9 mouse cellular contexts compared by ENCODE assay signal in the genomic region with DNA sequence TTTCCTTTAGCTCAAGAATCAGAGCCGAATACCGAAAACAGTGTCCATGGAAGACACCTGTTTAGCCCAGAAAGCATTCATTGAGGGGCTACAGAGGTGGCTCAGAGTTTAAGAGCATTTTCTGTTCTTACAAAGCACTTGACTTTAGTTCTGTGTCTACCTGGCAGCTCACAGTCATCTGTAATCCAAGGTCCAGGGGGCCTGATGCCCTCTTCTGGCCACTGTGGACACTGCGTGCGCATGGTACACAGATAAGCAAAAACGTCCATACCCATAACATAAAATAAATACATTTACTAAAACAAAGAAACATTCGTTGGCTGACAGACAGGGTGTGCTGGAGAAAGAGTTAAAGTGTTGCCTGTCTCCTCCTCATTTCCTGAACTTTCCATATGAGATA. TPM values are rescaled to one million over a fixed set of nuclear protein-coding genes. Genes with fewer than 3 reads are reported as not detected.
DNase-seq lines count a peak whose midpoint lies in the region; ATAC-seq lines count a peak whose summit lies in the region.
"Had no signal": no experiment of that assay in that cellular context is flagged by ENCODE, and none has a peak within 500 bp of the region (broad histone marks: within the 10 kb centered on the region; RNA-seq: fewer than 3 reads in every experiment).

No protein-coding gene starts in this region.

- intact Hi-C loops in gastrocnemius, postnatal 36 days (cut with DNase I): loop anchor here (2.0 to 5.0 kb wide), 2 partner anchors 101 to 300 kb away; no protein-coding TSS in a partner anchor
- intact Hi-C loops in left cerebral cortex, postnatal 14 days (cut with DNase I): loop anchor here (2.0 to 5.0 kb wide), 2 partner anchors 105 to 299 kb away; no protein-coding TSS in a partner anchor

- 61% methylated on average over 6 of the region's 6 CpGs for WGBS in kidney, embryonic 14.5 days

- no peak overlapping the region for H3K4me3 ChIP-seq in kidney, embryonic 14.5 days (ENCODE audit: low read length)
- H3K4me3 ChIP-seq: embryonic facial prominence, embryonic 15.5 days had no signal

- H3K9me3 ChIP-seq in kidney, embryonic 14.5 days (ENCODE audit: control insufficient read depth, low read length): no peaks in the 10 kb centered on the region
- H3K9me3 ChIP-seq: embryonic facial prominence, embryonic 15.5 days had no signal

- no peak overlapping the region for H3K9ac ChIP-seq in kidney, embryonic 14.5 days (ENCODE audit: low read depth, low read length)
- H3K9ac ChIP-seq: embryonic facial prominence, embryonic 15.5 days had no signal

- no peak overlapping the region for H3K4me2 ChIP-seq in kidney, embryonic 14.5 days (replicated peaks; ENCODE audit: low read depth, low read length)
- H3K4me2 ChIP-seq: embryonic facial prominence, embryonic 15.5 days had no signal

- no peaks in the 10 kb centered on the region for H3K4me1 ChIP-seq in kidney, embryonic 14.5 days (ENCODE audit: control insufficient read depth, insufficient read depth, low read length)
- H3K4me1 ChIP-seq: embryonic facial prominence, embryonic 15.5 days had no signal

- H3K36me3 ChIP-seq in kidney, embryonic 14.5 days (ENCODE audit: control insufficient read depth, insufficient read depth, low read length): no peaks in the 10 kb centered on the region
- H3K36me3 ChIP-seq: embryonic facial prominence, embryonic 15.5 days had no signal

- peak; percentile 66 for DNase-seq in kidney, adult 18-20 months
- DNase-seq in Muller cell, postnatal 12 days (ENCODE audit: inconsistent ontology term): peak; percentile 32
- peak; percentile 61 for DNase-seq in cerebellum, adult 8-10 months
- peak; percentile 34 to 46 for DNase-seq in gastrocnemius, postnatal 36 days
- peak; percentile 39 to 71 for DNase-seq in left cerebral cortex, postnatal 14 days (ENCODE audit: low spot score in 2 of 2)
- peak; percentile 65 for DNase-seq in ovary, postnatal 36 days (ENCODE audit: low spot score)
- peak; percentile 42 to 60 for DNase-seq in urinary bladder, postnatal 36 days (ENCODE audit: low spot score in 2 of 2)

- no peak overlapping the region for H3K27ac ChIP-seq in kidney, embryonic 14.5 days (ENCODE audit: low read depth, low read length)
- H3K27ac ChIP-seq: embryonic facial prominence, embryonic 15.5 days had no signal

- H3K27me3 ChIP-seq in kidney, embryonic 14.5 days (ENCODE audit: control insufficient read depth, insufficient read depth, low read length): no peaks in the 10 kb centered on the region
- H3K27me3 ChIP-seq: embryonic facial prominence, embryonic 15.5 days had no signal

- no peak for ATAC-seq in kidney, embryonic 14.5 days (ENCODE audit: low FRiP score, low TSS enrichment)

RNA-seq across cellular contexts. Expression of a gene that starts 59.6 kb away (rescaled TPM):
- 0.10 TPM in 1 of 2 replicates, not detected in the other for polyA plus RNA-seq in kidney, embryonic 14.5 days (2014; fragmentation: Nextera tagmentation; extraction: Ambion mirVana)
- total RNA-seq in gastrocnemius, postnatal 36 days (2021): not detected
- total RNA-seq in left cerebral cortex, postnatal 14 days (2021): under 1 TPM; 0.42 to 0.57 TPM
